Mouse (Mus musculus) v-Abl transformed pro-B cells (cell line): ENCODE results near the gene Ror2.

Source experiments
- in situ Hi-C, 2 experiments: fragments of 400-800 bp; cut with MboI; formaldehyde crosslinking; loops; one replicate each; pipeline ENCODE4 v1.15.1; 2025; ENCODE audit not compliant: unreplicated experiment in 2 of 2

Ror2 gene

DNA sequence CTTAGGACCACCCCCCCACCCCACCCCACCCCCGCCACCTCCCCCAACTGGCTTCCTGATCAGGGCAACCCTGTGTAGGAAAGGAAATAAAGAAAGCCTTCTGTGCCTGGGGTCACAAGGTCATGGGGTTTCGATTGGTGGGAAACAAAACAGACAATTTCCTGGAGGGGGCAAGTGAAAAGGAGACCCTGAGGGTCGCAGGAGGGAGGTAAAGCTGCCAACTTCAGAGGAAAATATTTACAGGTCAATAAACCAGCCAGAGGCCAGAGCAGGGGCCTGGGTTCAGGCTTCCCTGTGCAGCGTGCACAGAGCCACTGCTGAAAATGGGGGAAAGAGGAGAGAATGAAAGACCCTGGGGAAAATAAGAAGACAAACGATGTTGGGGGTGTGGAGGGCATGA lies 142.8 kb downstream of the Ror2 start:
- in situ Hi-C loops: no loop called here

DNA sequence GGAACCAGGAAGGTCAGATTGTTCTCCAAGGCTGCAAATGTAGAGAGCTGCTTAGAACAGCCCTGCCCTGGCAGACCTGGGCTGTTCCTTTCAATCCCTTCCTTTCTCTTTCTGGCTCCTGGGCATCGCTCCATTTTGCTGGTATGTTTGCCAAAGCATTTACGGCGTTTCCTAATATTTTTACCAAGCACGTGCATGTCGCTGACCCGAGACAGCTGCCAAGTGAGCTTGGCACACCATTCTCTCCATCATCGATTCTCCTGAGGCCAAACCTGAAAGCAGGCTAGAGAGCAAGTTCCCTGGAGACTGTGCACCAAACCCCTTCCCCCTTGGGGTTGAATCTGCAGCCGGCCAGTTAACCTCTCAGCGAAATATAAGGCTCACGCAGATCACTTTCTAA lies 143.7 kb downstream of the Ror2 start:
- in situ Hi-C loops: no loop called here

- in situ Hi-C loops: no loop called here
Measured at GRCm38 (mm10) chr13:53140298-53140697, 145.6 kb downstream of the Ror2 start.

- in situ Hi-C loops: no loop called here
Measured at GRCm38 (mm10) chr13:53130567-53130966, 155.4 kb downstream of the Ror2 start.

DNA sequence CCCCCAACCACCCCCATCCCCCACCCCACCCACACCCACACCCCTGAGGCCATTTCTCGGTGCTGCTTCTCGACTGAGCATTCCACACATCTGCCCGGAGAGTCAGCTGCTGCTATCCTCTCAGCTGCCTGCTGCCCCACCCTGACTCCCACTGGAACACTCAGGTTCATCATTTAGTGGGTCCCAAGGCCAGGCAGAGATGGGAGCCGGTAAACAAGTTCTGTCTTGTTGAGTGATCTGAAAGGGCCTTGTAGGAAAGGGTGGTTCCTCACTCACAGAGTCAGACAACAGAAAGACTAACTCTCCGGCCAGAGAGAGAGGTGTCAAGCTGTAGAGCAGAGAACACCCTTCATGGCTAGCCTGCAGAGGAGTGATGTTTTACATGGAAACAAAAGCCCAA lies 155.9 kb downstream of the Ror2 start:
- in situ Hi-C loops: no loop called here

- in situ Hi-C loops: loop anchor here (10.0 kb wide), 1 partner anchor 299 kb away; no protein-coding TSS in a partner anchor
Measured at GRCm38 (mm10) chr13:53125627-53126026, 160.3 kb downstream of the Ror2 start.

- in situ Hi-C loops: loop anchor here (5.0 to 25.0 kb wide), 3 partner anchors 235 to 640 kb away; no protein-coding TSS in a partner anchor
Measured at GRCm38 (mm10) chr13:53122085-53122484, 163.8 kb downstream of the Ror2 start.

GRCm38 (mm10) chr13:53120906-53121305 lies 165.0 kb downstream of the Ror2 start:
- in situ Hi-C loops: loop anchor here (5.0 to 25.0 kb wide), 3 partner anchors 236 to 641 kb away; no protein-coding TSS in a partner anchor

- in situ Hi-C loops: loop anchor here (5.0 to 25.0 kb wide), 4 partner anchors 237 to 935 kb away; partner anchors contain the start of gene Drd1 (in 1 of the 2)
Measured at GRCm38 (mm10) chr13:53119586-53120426, 166.1 kb downstream of the Ror2 start.

- in situ Hi-C loops: loop anchor here (5.0 to 25.0 kb wide), 3 partner anchors 239 to 936 kb away; partner anchors contain the start of gene Drd1 (in 1 of the 2)
Measured at GRCm38 (mm10) chr13:53118398-53118797, 167.5 kb downstream of the Ror2 start.

DNA sequence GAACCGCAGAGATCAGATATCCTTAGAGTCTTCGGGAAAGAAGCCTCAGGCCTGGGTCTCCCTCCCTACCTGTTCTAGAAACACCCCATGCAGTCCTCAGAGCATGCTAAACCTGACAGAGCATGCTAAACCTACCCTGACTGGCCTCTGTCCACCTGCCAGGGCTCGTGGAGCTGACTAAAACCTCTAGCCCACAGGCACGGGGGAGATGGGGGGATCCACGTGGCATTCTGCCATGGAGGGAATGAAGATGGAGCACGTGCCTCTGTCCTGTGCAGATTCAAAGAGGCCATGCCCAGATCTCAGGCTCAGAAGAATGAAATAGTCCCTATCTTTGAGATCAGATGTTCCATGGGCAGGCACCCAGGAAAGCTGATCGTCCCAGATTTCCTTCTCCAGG lies 168.0 kb downstream of the Ror2 start:
- in situ Hi-C loops: loop anchor here (5.0 to 25.0 kb wide), 3 partner anchors 239 to 937 kb away; partner anchors contain the start of gene Drd1 (in 1 of the 2)

- in situ Hi-C loops: loop anchor here in 1 of 2 experiments (10.0 to 25.0 kb wide), 2 partner anchors 652 to 945 kb away; partner anchors contain the start of gene Drd1
Measured at GRCm38 (mm10) chr13:53110249-53110578, 175.7 kb downstream of the Ror2 start.

GRCm38 (mm10) chr13:53109560-53110248 lies 176.2 kb downstream of the Ror2 start:
- in situ Hi-C loops: loop anchor here in 1 of 2 experiments (10.0 to 25.0 kb wide), 2 partner anchors 653 to 945 kb away; partner anchors contain the start of gene Drd1

- in situ Hi-C loops: loop anchor here in 1 of 2 experiments (25.0 kb wide), 1 partner anchor 656 kb away; no protein-coding TSS in a partner anchor
Measured at GRCm38 (mm10) chr13:53106676-53107075, 179.2 kb downstream of the Ror2 start.

GRCm38 (mm10) chr13:53099771-53100682 lies 185.9 kb downstream of the Ror2 start:
- in situ Hi-C loops: loop anchor here (5.0 to 25.0 kb wide), 7 partner anchors 393 to 1265 kb away; no protein-coding TSS in a partner anchor

- in situ Hi-C loops: loop anchor here (5.0 to 10.0 kb wide), 6 partner anchors 389 to 1262 kb away; no protein-coding TSS in a partner anchor
Measured at GRCm38 (mm10) chr13:53096615-53097014, 189.3 kb downstream of the Ror2 start.

- in situ Hi-C loops: loop anchor here (5.0 to 10.0 kb wide), 6 partner anchors 388 to 1260 kb away; no protein-coding TSS in a partner anchor
Measured at GRCm38 (mm10) chr13:53095222-53095621, 190.7 kb downstream of the Ror2 start.

DNA sequence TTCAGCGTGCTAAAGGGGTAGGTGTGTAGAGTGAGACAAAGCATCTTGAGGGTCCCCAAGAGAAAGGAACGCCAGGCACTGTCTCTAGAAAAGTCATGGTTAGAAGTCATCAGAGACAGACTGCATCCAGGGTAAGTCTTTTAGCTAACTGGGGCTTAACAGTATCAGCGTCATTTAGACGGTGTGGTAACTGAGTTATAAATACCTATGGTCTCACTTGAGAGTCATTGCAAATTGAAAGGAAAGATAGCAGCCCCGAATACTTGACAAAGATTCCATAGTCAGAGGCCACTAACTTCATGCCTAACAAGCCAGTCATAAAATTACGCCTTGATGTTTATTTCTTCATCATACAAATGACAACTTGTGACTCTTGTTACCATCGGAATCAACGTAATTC lies 191.3 kb downstream of the Ror2 start:
- in situ Hi-C loops: loop anchor here (5.0 to 10.0 kb wide), 7 partner anchors 382 to 1260 kb away; no protein-coding TSS in a partner anchor

- in situ Hi-C loops: loop anchor here (5.0 to 10.0 kb wide), 3 partner anchors 381 to 1259 kb away; no protein-coding TSS in a partner anchor
Measured at GRCm38 (mm10) chr13:53093407-53093806, 192.5 kb downstream of the Ror2 start.
